Mouse (Mus musculus) liver, embryonic 14.5 days (tissue): Measurements from ENCODE around the gene Dexi. TPM values are rescaled to one million over a fixed set of nuclear protein-coding genes. Genes with fewer than 3 reads are reported as not detected.

ENCODE experiments used
- ATAC-seq: fragments of 200-750 bp; cut with Nextera tagmentation; 2 replicates; pipeline ENCODE4 v1.8.0; 2017; ENCODE audit warnings: moderate number of reproducible peaks, mild to moderate bottlenecking, moderate library complexity; ENCODE audit not compliant: insufficient read depth
- DNase-seq, 3 experiments: peaks; one replicate each; pipeline ENCODE4 v3.0.0-alpha.2; 2012 to 2013; ENCODE audit warnings: low read depth in 3 of 3, low spot score in 3 of 3
- H3K27ac ChIP-seq: fragments of 300-500 bp; sonication (generic); 2 replicates; pipeline ENCODE4 v1.5.1; 2014; ENCODE audit warnings: moderate library complexity, mild to moderate bottlenecking, control low read depth, inconsistent platforms
- H3K27me3 ChIP-seq: fragments of 300-500 bp; sonication (generic); 2 replicates; pipeline ENCODE4 v1.6.1; 2014; ENCODE audit warnings: mild to moderate bottlenecking, low read length, moderate library complexity; ENCODE audit not compliant: control insufficient read depth, insufficient read depth
- H3K36me3 ChIP-seq: fragments of 300-500 bp; sonication (generic); replicated peaks from 2 replicates; pipeline ENCODE4 v1.6.1; 2014; ENCODE audit warnings: low read depth; ENCODE audit not compliant: control insufficient read depth, insufficient read depth
- H3K4me1 ChIP-seq, 2 experiments: fragments of 200-500 bp in 1 of 2; fragments of 300-500 bp in 1 of 2; sonication (generic) in 1 of 2; replicated peaks; 2 replicates each; pipeline ENCODE4 v1.6.1; 2012 to 2014; ENCODE audit warnings: antibody characterized with exemption in 1 of 2, inconsistent platforms in 1 of 2, low read length in 1 of 2; ENCODE audit not compliant: control insufficient read depth in 2 of 2, insufficient read depth in 2 of 2
- H3K4me2 ChIP-seq: fragments of 300-500 bp; sonication (generic); 2 replicates; pipeline ENCODE4 v1.6.1; 2014; ENCODE audit warnings: low read depth, mild to moderate bottlenecking, control low read depth, moderate library complexity
- H3K4me3 ChIP-seq, 2 experiments: fragments of 200-500 bp in 1 of 2; fragments of 300-500 bp in 1 of 2; sonication (generic) in 1 of 2; 2 replicates each; pipeline ENCODE4 v1.5.1; 2012 to 2014; ENCODE audit warnings: low read depth in 2 of 2, low read length in 2 of 2, mild to moderate bottlenecking in 2 of 2, control low read depth in 1 of 2, inconsistent platforms in 1 of 2, moderate library complexity in 1 of 2; ENCODE audit not compliant: insufficient read depth in 1 of 2
- H3K9ac ChIP-seq: fragments of 300-500 bp; sonication (generic); replicated peaks from 2 replicates; pipeline ENCODE4 v1.6.1; 2014; ENCODE audit warnings: mild to moderate bottlenecking, control low read depth, moderate library complexity
- H3K9me3 ChIP-seq: fragments of 300-500 bp; sonication (generic); 2 replicates; pipeline ENCODE4 v1.6.1; 2016; ENCODE audit warnings: low read length, mixed read lengths; ENCODE audit not compliant: control insufficient read depth
- CTCF ChIP-seq: IDR thresholded peaks from 2 replicates; pipeline ENCODE4 v1.5.1; 2016; ENCODE audit warnings: antibody characterized with exemption, low read depth, control low read depth
- EP300 ChIP-seq: IDR thresholded peaks from 2 replicates; pipeline ENCODE4 v1.6.1; 2016; ENCODE audit warnings: antibody characterized with exemption, low read depth
- WGBS: fragments of 180-500 bp; shearing (Covaris S2); extraction: QIAGEN DNeasy Blood & Tissue Kit; methylation state at CpG from one replicate; pipeline ENCODE4 v1.1.7; 2014; ENCODE audit not compliant: insufficient replicate concordance; 5-methylcytosine and 5-hydroxymethylcytosine counted together
- polyA plus RNA-seq, 2 experiments: library from polyadenylated mRNA; depleted of rRNA in 1 of 2; stranded (reverse) in 1 of 2; unstranded in 1 of 2; fragments of >200 nt; fragmentation: Nextera tagmentation in 1 of 2; extraction: Ambion mirVana in 1 of 2; gene quantifications; 2 replicates each; pipeline versions ENCODE4 v1.2.1 to v1.2.3; 2012 to 2014

The Dexi gene
- polyA plus RNA-seq, 2 experiments = 3.9 to 4.3 TPM

DNA sequence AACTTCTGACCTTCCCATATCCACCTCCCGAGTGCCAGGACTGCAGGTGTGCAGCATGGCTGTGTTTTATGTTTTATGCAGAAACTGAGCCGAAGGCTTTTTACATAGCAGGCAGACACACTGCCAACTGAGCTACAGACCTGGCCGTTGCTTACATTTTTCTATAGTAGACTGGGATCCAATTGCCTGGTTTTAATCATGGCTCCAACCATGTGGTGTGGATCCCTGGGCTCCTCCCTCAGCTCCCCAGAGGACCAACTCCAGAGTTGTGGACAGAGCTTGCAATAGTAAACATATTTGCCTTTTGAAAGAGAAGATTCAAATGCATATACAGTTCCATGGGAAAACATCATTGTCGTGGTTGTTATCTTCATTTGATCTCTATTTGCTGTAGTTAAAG is 8.7 kb upstream of the Dexi start:
- TF ChIP-seq CTCF (no peak), EP300 (no peak)
- Histone ChIP-seq H3K4me1 (peaks cover 0 to 2% of the 10 kb centered on the region in 2 experiments; a peak in 1 of 4 replicates), H3K4me3 (no peak overlapping the region), H3K9ac (no peak overlapping the region), H3K36me3 (no peaks in the 10 kb centered on the region), H3K9me3 (no peaks in the 10 kb centered on the region), H3K27me3 (no peaks in the 10 kb centered on the region), H3K27ac (no peak overlapping the region), H3K4me2 (no peak overlapping the region)
- 60% methylated on average over 4 of the region's 4 CpGs for WGBS
- DNase-seq (no peak), ATAC-seq (no peak)

DNA sequence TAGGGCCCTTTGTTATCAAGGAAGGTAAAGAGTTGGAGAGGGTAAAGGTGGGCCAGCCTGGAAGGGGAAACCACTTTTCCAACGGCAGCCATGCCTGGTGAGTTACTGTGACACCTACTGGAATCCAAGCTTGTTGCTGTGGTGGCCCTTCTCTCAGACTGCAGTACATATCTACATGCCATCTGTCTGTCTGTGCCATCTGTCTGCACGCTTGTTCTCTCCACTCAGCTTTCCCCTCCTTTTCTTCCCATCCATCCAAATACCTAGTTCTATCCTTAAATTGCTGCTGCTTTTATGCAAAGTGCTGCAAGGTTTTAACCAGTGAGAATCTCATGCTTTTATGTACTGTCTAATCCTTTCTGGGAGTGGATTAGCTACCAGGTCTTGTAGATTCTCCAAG is 6.7 kb upstream of the Dexi start:
- Histone ChIP-seq H3K9me3 (no peaks in the 10 kb centered on the region), H3K9ac (no peak overlapping the region), H3K4me2 (no peak overlapping the region), H3K36me3 (no peaks in the 10 kb centered on the region), H3K27me3 (no peaks in the 10 kb centered on the region), H3K4me1 (peaks cover 6 to 8% of the 10 kb centered on the region in 2 experiments), H3K27ac (no peak overlapping the region), H3K4me3 (no peak overlapping the region)
- no peak for DNase-seq
- ATAC-seq = no peak
- WGBS = 70% methylated on average over 2 of the region's 2 CpGs
- TF ChIP-seq CTCF (no peak), EP300 (no peak)

GRCm38 (mm10) chr16:10548938-10549337 is 6.1 kb upstream of the Dexi start:
- no peak overlapping the region for H3K4me3 ChIP-seq
- TF ChIP-seq CTCF = no peak
- no peak for TF ChIP-seq EP300
- H3K27ac ChIP-seq = no peak overlapping the region
- H3K4me2 ChIP-seq = no peak overlapping the region
- no peak overlapping the region for H3K9ac ChIP-seq
- 59% methylated on average over 3 of the region's 3 CpGs for WGBS
- no peaks in the 10 kb centered on the region for H3K9me3 ChIP-seq
- H3K36me3 ChIP-seq = no peaks in the 10 kb centered on the region
- ATAC-seq = no peak
- H3K4me1 ChIP-seq = peaks cover 6 to 8% of the 10 kb centered on the region in 2 experiments
- no peaks in the 10 kb centered on the region for H3K27me3 ChIP-seq
- DNase-seq = no peak

- DNase-seq (no peak), ATAC-seq (no peak)
- Histone ChIP-seq H3K4me1 (peaks cover 10 to 12% of the 10 kb centered on the region in 2 experiments), H3K9ac (no peak overlapping the region), H3K27ac (no peak overlapping the region), H3K4me2 (peak overlapping the region; percentile 83), H3K4me3 (no peak overlapping the region), H3K9me3 (no peaks in the 10 kb centered on the region), H3K36me3 (no peaks in the 10 kb centered on the region), H3K27me3 (no peaks in the 10 kb centered on the region)
- 39% methylated on average over 3 of the region's 3 CpGs for WGBS
- TF ChIP-seq EP300 (no peak), CTCF (no peak)
Observed at GRCm38 (mm10) chr16:10546865-10547264, 4.0 kb upstream of the Dexi start.

DNA sequence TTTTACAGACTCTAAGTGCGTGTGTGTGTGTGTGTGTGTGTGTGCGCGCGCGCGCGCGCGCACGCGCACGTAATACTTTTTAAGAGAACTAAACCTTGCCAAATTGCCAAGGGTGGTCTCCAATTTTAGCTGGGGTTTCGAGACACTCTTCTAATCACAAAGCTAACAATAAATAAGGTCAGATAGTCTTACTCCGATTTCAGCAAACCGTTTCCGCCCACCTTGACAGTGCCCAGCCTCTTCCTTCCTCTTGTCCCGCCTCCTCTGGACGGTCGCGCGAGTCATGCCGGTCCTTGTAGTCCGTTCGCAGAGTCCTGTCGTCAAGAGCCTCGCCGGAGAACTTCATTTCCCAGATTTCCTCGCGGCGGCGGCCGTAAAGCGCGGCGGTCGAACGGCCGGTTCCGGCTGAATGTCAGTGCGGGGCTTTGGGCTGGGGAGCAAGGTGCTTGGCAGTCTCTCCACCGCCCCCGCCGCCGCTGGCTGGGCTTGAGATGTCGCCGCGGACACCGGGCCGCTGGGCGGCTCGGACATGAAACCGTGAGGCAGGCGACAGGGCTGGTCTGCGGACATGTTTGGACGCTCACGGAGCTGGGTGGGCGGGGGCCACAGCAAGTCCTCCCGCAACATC is 2.3 kb upstream of the Dexi start, which contains the start of gene Clec16a:
Gene Clec16a (plus strand): TSS at position 345 of the 628 bp plus-strand sequence.
- Histone ChIP-seq H3K4me2 (peak within 1 kb of the TSS; percentile 83), H3K4me1 (peaks cover 10 to 22% of the 10 kb centered on the region in 2 experiments), H3K9ac (peak within 1 kb of the TSS; percentile 88), H3K27me3 (no peaks in the 10 kb centered on the region), H3K27ac (no peak within 1 kb of the TSS), H3K36me3 (no peaks in the 10 kb centered on the region), H3K9me3 (no peaks in the 10 kb centered on the region), H3K4me3 (peak within 1 kb of the TSS; percentile 88 to 97)
- TF ChIP-seq CTCF (no peak; the same call in 1 of the 2 replicates), EP300 (no peak)
- ATAC-seq = peak; percentile 82
- peak; percentile 92 to 93 (median 92) for DNase-seq
- WGBS = under 1% methylated on average over 58 of the region's 58 CpGs
